Mouse (Mus musculus): ENCODE results near the gene Cfap97d1.

Cfap97d1 gene

GRCm38 (mm10) chr11:101984054-101985025 lies at the start of gene Cfap97d1:
TSS of gene Cfap97d1 (plus strand) at chr11:101984279.
- DNase-seq (ENCODE audit: low read depth) = peak; percentile 98

GRCm38 (mm10) chr11:101935743-101936142 lies 48.3 kb upstream of the Cfap97d1 start:
- DNase-seq (ENCODE audit: low read depth) = no peak

GRCm38 (mm10) chr11:101936421-101936820 lies 47.7 kb upstream of the Cfap97d1 start:
- DNase-seq (ENCODE audit: low read depth) = no peak

GRCm38 (mm10) chr11:101937108-101937507 lies 47.0 kb upstream of the Cfap97d1 start:
- no peak for DNase-seq (ENCODE audit: low read depth)

GRCm38 (mm10) chr11:101943055-101943454 lies 41.0 kb upstream of the Cfap97d1 start:
- DNase-seq (ENCODE audit: low read depth) = no peak

GRCm38 (mm10) chr11:101946525-101946924 lies 37.6 kb upstream of the Cfap97d1 start:
- no peak for DNase-seq (ENCODE audit: low read depth)

GRCm38 (mm10) chr11:101950021-101950420 lies 34.1 kb upstream of the Cfap97d1 start:
- DNase-seq (ENCODE audit: low read depth) = no peak

GRCm38 (mm10) chr11:101952541-101953341 lies 31.3 kb upstream of the Cfap97d1 start:
- DNase-seq (ENCODE audit: low read depth) = no peak

GRCm38 (mm10) chr11:101953441-101953840 lies 30.6 kb upstream of the Cfap97d1 start:
- no peak for DNase-seq (ENCODE audit: low read depth)

- DNase-seq (ENCODE audit: low read depth) = no peak
Measured at GRCm38 (mm10) chr11:101957476-101957875, 26.6 kb upstream of the Cfap97d1 start.

GRCm38 (mm10) chr11:101963043-101963442 lies 21.0 kb upstream of the Cfap97d1 start:
- DNase-seq (ENCODE audit: low read depth) = no peak

GRCm38 (mm10) chr11:101963473-101964291 lies 20.4 kb upstream of the Cfap97d1 start:
- DNase-seq (ENCODE audit: low read depth) = no peak

GRCm38 (mm10) chr11:101964647-101965046 lies 19.4 kb upstream of the Cfap97d1 start:
- DNase-seq (ENCODE audit: low read depth) = no peak

- DNase-seq (ENCODE audit: low read depth) = no peak
Measured at GRCm38 (mm10) chr11:101965553-101965952, 18.5 kb upstream of the Cfap97d1 start.

- DNase-seq (ENCODE audit: low read depth) = no peak
Measured at GRCm38 (mm10) chr11:101966965-101967614, 17.0 kb upstream of the Cfap97d1 start, which contains the start of gene Sost. TSS of gene Sost (minus strand) at chr11:101967015.

- DNase-seq (ENCODE audit: low read depth) = no peak
Measured at GRCm38 (mm10) chr11:101968311-101968710, 15.8 kb upstream of the Cfap97d1 start.

- peak; percentile 85 for DNase-seq (ENCODE audit: low read depth)
Measured at GRCm38 (mm10) chr11:101968791-101969190, 15.3 kb upstream of the Cfap97d1 start.

- DNase-seq (ENCODE audit: low read depth) = no peak
Measured at GRCm38 (mm10) chr11:101969835-101970234, 14.2 kb upstream of the Cfap97d1 start.

- DNase-seq (ENCODE audit: low read depth) = no peak
Measured at GRCm38 (mm10) chr11:101971410-101971809, 12.7 kb upstream of the Cfap97d1 start.

GRCm38 (mm10) chr11:101972097-101972496 lies 12.0 kb upstream of the Cfap97d1 start:
- DNase-seq (ENCODE audit: low read depth) = no peak

- DNase-seq (ENCODE audit: low read depth) = no peak
Measured at GRCm38 (mm10) chr11:101972651-101973050, 11.4 kb upstream of the Cfap97d1 start.
